Mouse (Mus musculus) liver, postnatal 0 days (tissue): ENCODE measurements at regions not wholly inside any gene's neighbourhood (a gene's known extent, or its start where the extent isn't known, plus 50 kb on each side); places are given as distances from the start of the nearest gene placed in this dataset.

ENCODE experiments used
- ATAC-seq: fragments of 200-750 bp; cut with Nextera tagmentation; 2 replicates; pipeline ENCODE4 v1.8.0; 2017; ENCODE audit warnings: mild to moderate bottlenecking, moderate library complexity
- DNase-seq: peaks from one replicate; pipeline ENCODE4 v3.0.0-alpha.2; 2016
- H3K27ac ChIP-seq: fragments of 300-500 bp; sonication (generic); 2 replicates; pipeline ENCODE4 v1.5.1; 2014; ENCODE audit warnings: antibody characterized with exemption, moderate library complexity, mild to moderate bottlenecking, low read depth
- H3K27me3 ChIP-seq: fragments of 300-500 bp; sonication (generic); 2 replicates; pipeline ENCODE4 v1.6.1; 2014; ENCODE audit warnings: low read length, control low read depth, mixed read lengths; ENCODE audit not compliant: insufficient read depth
- H3K36me3 ChIP-seq: fragments of 300-500 bp; sonication (generic); replicated peaks from 2 replicates; pipeline ENCODE4 v1.6.1; 2014; ENCODE audit warnings: mild to moderate bottlenecking, control low read depth, low read length, moderate library complexity, mixed read lengths; ENCODE audit not compliant: insufficient read depth
- H3K4me1 ChIP-seq: fragments of 300-500 bp; sonication (generic); 2 replicates; pipeline ENCODE4 v1.6.1; 2014; ENCODE audit warnings: antibody characterized with exemption, mild to moderate bottlenecking, control low read depth; ENCODE audit not compliant: insufficient read depth
- H3K4me2 ChIP-seq: fragments of 300-500 bp; sonication (generic); 2 replicates; pipeline ENCODE4 v1.6.1; 2014; ENCODE audit warnings: low read depth, mild to moderate bottlenecking, low read length, moderate library complexity, mixed read lengths
- H3K4me3 ChIP-seq: fragments of 300-500 bp; sonication (generic); 2 replicates; pipeline ENCODE4 v1.5.1; 2014; ENCODE audit warnings: low read depth, low read length
- H3K9ac ChIP-seq: fragments of 300-500 bp; sonication (generic); replicated peaks from 2 replicates; pipeline ENCODE4 v1.6.1; 2014; ENCODE audit warnings: mild to moderate bottlenecking, moderate library complexity
- H3K9me3 ChIP-seq: fragments of 300-500 bp; sonication (generic); 2 replicates; pipeline ENCODE4 v1.6.1; 2016; ENCODE audit warnings: mild to moderate bottlenecking, control low read depth, low read length, mixed read lengths
- CTCF ChIP-seq: sonication (generic); IDR thresholded peaks from 2 replicates; pipeline ENCODE4 v1.5.1; 2016; ENCODE audit warnings: antibody characterized with exemption, low read depth
- EP300 ChIP-seq: IDR thresholded peaks from 2 replicates; pipeline ENCODE4 v1.6.1; 2016; ENCODE audit warnings: antibody characterized with exemption, low read depth, mild to moderate bottlenecking
- WGBS: fragments of 180-500 bp; shearing (Covaris S2); extraction: QIAGEN DNeasy Blood & Tissue Kit; methylation state at CpG from one replicate; pipeline ENCODE4 v1.1.7; 2014; ENCODE audit not compliant: insufficient replicate concordance; 5-methylcytosine and 5-hydroxymethylcytosine counted together

- no peaks in the 10 kb centered on the region for H3K9me3 ChIP-seq
- H3K9ac ChIP-seq = no peak overlapping the region
- H3K4me3 ChIP-seq = no peak overlapping the region
- H3K4me2 ChIP-seq = no peak overlapping the region
- peak overlapping the region; percentile 81 for H3K27ac ChIP-seq
- WGBS = 25% methylated on average over 5 of the region's 5 CpGs
- peaks cover 39% of the 10 kb centered on the region for H3K4me1 ChIP-seq
- H3K27me3 ChIP-seq = no peaks in the 10 kb centered on the region
- H3K36me3 ChIP-seq = no peaks in the 10 kb centered on the region
- DNase-seq (no peak), ATAC-seq (no peak)
- no peak for TF ChIP-seq CTCF
Measured at GRCm38 (mm10) chr13:112000696-112001095, 191.9 kb upstream of the Map3k1 start.

DNA sequence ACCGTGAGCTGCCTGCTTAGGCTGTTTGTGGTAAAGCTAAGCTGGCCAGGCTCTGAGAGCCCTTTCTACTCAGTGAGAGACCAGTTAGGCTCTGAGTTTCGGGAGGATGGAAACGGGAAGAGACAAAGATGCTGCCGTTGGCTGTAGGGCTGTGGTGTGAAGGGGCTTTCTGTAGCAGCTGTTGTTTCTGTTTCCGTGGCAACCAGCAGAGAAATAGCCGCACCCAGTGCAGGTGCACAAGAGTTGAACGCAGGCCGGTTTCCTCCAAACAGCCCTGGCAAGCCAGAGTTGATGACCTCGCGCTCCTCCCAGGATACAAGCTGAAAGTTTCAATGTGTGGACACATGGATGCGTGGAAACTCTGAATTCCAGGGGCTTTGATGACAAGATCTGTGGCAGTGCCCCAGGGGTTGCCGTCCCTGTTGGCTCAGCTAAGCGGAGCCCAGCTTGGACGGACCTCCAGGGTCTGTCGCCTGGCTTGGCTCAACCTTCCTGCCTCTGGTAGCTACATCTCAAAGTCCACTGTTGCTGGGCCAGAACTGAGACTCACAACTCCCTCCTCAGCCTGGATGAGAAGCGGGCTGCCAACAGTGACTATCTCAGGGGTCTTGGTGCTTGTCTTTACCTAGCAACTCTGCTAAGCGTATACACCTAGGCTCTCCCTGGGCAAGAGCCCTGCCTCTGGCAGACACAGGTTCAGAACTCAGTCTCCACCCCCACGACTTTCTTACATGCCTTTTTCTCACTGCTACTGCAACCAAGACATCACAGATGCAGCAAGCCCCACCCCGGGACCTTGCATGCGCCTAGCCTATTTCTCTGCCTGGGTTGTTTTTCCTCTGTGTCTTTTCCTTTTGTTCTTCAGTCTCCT lies 192.6 kb upstream of the Map3k1 start:
- Histone ChIP-seq H3K4me2 (no peak overlapping the region), H3K9ac (no peak overlapping the region), H3K27ac (peak overlapping the region; percentile 81), H3K4me1 (peaks cover 39% of the 10 kb centered on the region), H3K27me3 (no peaks in the 10 kb centered on the region), H3K4me3 (no peak overlapping the region), H3K9me3 (no peaks in the 10 kb centered on the region), H3K36me3 (no peaks in the 10 kb centered on the region)
- TF ChIP-seq EP300 = no peak
- no peak for TF ChIP-seq CTCF
- peak; percentile 57 for DNase-seq
- WGBS = 41% methylated on average over 20 of the region's 20 CpGs
- ATAC-seq = peak; percentile 69

DNA sequence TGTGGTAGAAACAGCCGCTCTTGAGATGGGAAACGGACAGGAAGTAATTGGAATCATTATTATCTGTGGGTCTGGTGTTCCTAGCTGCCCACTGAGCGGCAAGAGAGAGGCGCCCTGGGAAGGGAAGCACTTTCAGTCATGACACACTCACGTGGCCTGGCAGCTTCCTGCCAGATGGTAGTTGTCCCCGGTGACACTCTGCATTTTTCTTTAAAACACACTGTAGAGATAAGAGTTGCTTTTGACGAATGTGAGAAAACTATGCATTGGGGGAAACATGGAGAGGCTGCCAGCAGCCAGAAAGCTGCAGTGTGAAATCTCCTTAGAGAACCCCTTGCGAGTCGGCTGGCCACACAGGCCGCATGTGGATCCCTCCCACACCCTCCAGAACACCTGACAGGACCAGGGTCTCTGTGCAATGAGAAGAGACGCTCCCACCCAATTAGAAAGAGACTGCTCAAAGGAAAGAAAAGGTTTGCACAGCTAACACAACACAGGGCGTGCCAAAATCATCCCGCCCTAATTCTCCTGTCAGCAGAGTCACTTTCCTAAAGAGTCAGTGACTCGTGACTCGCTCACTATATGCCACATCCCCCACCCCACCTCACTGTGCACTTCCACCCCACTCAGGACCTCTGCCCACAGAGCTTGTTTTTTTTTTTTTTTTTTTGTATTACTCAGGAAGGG lies 194.0 kb upstream of the Map3k1 start:
- peak overlapping the region; percentile 81 for H3K27ac ChIP-seq
- DNase-seq = peak; percentile 52

DNA sequence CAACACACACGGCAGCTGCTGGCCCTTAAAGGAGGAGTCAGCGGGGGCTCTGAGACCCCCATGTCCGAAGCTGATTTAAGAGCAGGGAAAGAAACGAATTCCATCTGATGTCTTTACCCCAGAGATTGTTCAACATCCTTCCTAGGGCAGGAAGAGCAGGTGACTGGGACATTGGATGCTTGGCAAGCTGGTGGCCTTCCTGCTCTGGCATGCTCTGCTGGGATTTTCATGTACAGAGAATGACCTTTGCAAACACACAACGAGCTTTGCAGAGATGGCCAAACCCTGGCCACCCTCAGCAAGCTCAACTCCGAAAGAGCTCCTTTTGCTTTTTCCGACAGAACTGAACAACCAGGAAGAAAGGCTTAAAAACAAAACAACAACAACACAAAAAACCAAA lies 194.7 kb upstream of the Map3k1 start:
- ATAC-seq (no peak), DNase-seq (no peak)
- no peak for TF ChIP-seq EP300
- no peak for TF ChIP-seq CTCF
- H3K4me1 ChIP-seq = peaks cover 39% of the 10 kb centered on the region
- H3K9ac ChIP-seq = no peak overlapping the region
- no peaks in the 10 kb centered on the region for H3K27me3 ChIP-seq
- H3K36me3 ChIP-seq = no peaks in the 10 kb centered on the region
- no peak overlapping the region for H3K4me2 ChIP-seq
- no peak overlapping the region for H3K4me3 ChIP-seq
- 0 out of 2 replicates have a peak overlapping the region, but pooled peaks have one; percentile 8 for H3K27ac ChIP-seq
- H3K9me3 ChIP-seq = no peaks in the 10 kb centered on the region
- 76% methylated on average over 7 of the region's 7 CpGs for WGBS

More for the DNA sequence above, 194.0 kb upstream of the Map3k1 start:
- no peak overlapping the region for H3K4me3 ChIP-seq
- peak; percentile 28; the same call in 1 of the 2 replicates for TF ChIP-seq CTCF
- TF ChIP-seq EP300 = peak; percentile 16; the same call in 1 of the 2 replicates
- H3K36me3 ChIP-seq = no peaks in the 10 kb centered on the region
- H3K9me3 ChIP-seq = no peaks in the 10 kb centered on the region
- no peak overlapping the region for H3K9ac ChIP-seq
- H3K4me1 ChIP-seq = peaks cover 39% of the 10 kb centered on the region
- peak overlapping the region; percentile 41 for H3K4me2 ChIP-seq
- WGBS = 34% methylated on average over 15 of the region's 15 CpGs
- ATAC-seq = peak; percentile 38; the same call in 1 of the 2 replicates
- H3K27me3 ChIP-seq = no peaks in the 10 kb centered on the region

- no peak for DNase-seq
- peak; percentile 30; the same call in 1 of the 2 replicates for ATAC-seq
- no peak overlapping the region for H3K4me3 ChIP-seq
- TF ChIP-seq CTCF (no peak), EP300 (no peak)
- H3K36me3 ChIP-seq = no peaks in the 10 kb centered on the region
- H3K9me3 ChIP-seq = no peaks in the 10 kb centered on the region
- H3K4me1 ChIP-seq = peaks cover 39% of the 10 kb centered on the region
- H3K27ac ChIP-seq = peak overlapping the region; percentile 37; the same call in 1 of the 2 replicates
- H3K27me3 ChIP-seq = no peaks in the 10 kb centered on the region
- no peak overlapping the region for H3K4me2 ChIP-seq
- 74% methylated on average over 3 of the region's 3 CpGs for whole genome bisulfite sequencing
- no peak overlapping the region for H3K9ac ChIP-seq
Measured at GRCm38 (mm10) chr13:112004126-112004525, 195.3 kb upstream of the Map3k1 start.

DNA sequence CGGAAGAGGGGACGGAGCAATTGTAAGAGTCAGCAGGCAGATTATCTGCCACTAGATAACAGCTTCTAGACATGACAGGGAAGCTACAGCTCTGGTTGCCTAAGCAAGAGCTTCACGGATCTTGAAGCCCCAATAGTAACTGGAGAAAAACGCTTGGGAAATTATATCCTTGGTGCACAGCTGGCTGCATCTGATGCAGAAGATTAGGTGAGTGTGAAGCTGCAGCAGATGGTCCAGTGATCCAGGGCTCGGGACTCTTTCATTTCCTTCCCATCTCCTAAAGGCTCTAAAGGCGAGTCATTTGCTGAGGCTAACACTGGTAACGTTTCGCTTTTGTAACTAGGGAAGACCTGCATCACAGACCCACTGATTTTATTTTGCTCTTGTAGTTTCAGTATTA lies 196.6 kb upstream of the Map3k1 start:
- TF ChIP-seq EP300 (no peak), CTCF (no peak)
- 69% methylated on average over 8 of the region's 8 CpGs for WGBS
- Histone ChIP-seq H3K4me2 (no peak overlapping the region), H3K27ac (no peak overlapping the region), H3K4me3 (no peak overlapping the region), H3K9ac (no peak overlapping the region), H3K4me1 (peaks cover 30% of the 10 kb centered on the region), H3K9me3 (no peaks in the 10 kb centered on the region), H3K27me3 (no peaks in the 10 kb centered on the region), H3K36me3 (no peaks in the 10 kb centered on the region)
- ATAC-seq (no peak), DNase-seq (no peak)
